ENCODE assay signal across 24 mouse cellular contexts in genomic region chr7:89445137-89445536, GRCm38 (mm10). TPM values are rescaled to one million over a fixed set of nuclear protein-coding genes. Genes with fewer than 3 reads are reported as not detected.
DNase-seq lines count a peak whose midpoint lies in the region; ATAC-seq lines count a peak whose summit lies in the region.
"Had no signal": no experiment of that assay in that cellular context is flagged by ENCODE, and none has a peak within 500 bp of the region (broad histone marks: within the 10 kb centered on the region; RNA-seq: fewer than 3 reads in every experiment).

No protein-coding gene starts in this region.

- no peak overlapping the region for H3K4me3 ChIP-seq in stomach, embryonic 16.5 days (replicated peaks; ENCODE audit: low read length)
- no peak overlapping the region for H3K4me3 ChIP-seq in kidney, embryonic 15.5 days (replicated peaks)
- H3K4me3 ChIP-seq: embryonic facial prominence, embryonic 15.5 days; forebrain, embryonic 13.5 days; heart, embryonic 13.5 days; limb, embryonic 12.5 days; liver, embryonic 15.5 days; neural tube, embryonic 15.5 days had no signal

- ATAC-seq in stomach, embryonic 16.5 days (ENCODE audit: insufficient read depth, low FRiP score), result peak; percentile 53; the same call in 1 of the 2 replicates
- ATAC-seq in kidney, embryonic 15.5 days (replicated peaks; ENCODE audit: low FRiP score), result no peak
- ATAC-seq: forebrain, embryonic 13.5 days; hindbrain, postnatal 0 days had no signal

- WGBS in stomach, embryonic 16.5 days, result 61% methylated on average over 4 of the region's 4 CpGs
- 82% methylated on average over 4 of the region's 4 CpGs for WGBS in kidney, embryonic 15.5 days

- H3K9me3 ChIP-seq in stomach, embryonic 16.5 days (replicated peaks; ENCODE audit: control insufficient read depth, low read length), result no peaks in the 10 kb centered on the region
- no peaks in the 10 kb centered on the region for H3K9me3 ChIP-seq in kidney, embryonic 15.5 days (replicated peaks)
- H3K9me3 ChIP-seq: embryonic facial prominence, embryonic 15.5 days; forebrain, embryonic 13.5 days; heart, embryonic 13.5 days; limb, embryonic 12.5 days; liver, embryonic 15.5 days; neural tube, embryonic 15.5 days had no signal

- no peaks in the 10 kb centered on the region for H3K27me3 ChIP-seq in stomach, embryonic 16.5 days (ENCODE audit: control insufficient read depth, insufficient read depth, low read length)
- no peaks in the 10 kb centered on the region for H3K27me3 ChIP-seq in kidney, embryonic 15.5 days
- H3K27me3 ChIP-seq: embryonic facial prominence, embryonic 15.5 days; forebrain, embryonic 13.5 days; heart, embryonic 13.5 days; limb, embryonic 12.5 days; liver, embryonic 15.5 days; neural tube, embryonic 15.5 days had no signal

- H3K9ac ChIP-seq in stomach, embryonic 16.5 days (ENCODE audit: low read length), result no peak overlapping the region
- no peak overlapping the region for H3K9ac ChIP-seq in kidney, embryonic 15.5 days
- H3K9ac ChIP-seq: embryonic facial prominence, embryonic 15.5 days; forebrain, embryonic 13.5 days; heart, embryonic 13.5 days; limb, embryonic 12.5 days; liver, embryonic 15.5 days; neural tube, embryonic 15.5 days had no signal

- DNase-seq in lung, adult 18-20 months, result peak; percentile 18 to 59
- no peak for DNase-seq in lung, postnatal 14 days
- DNase-seq in fat pad, adult 2 months (ENCODE audit: extremely low read depth, low read depth, low spot score), result peak; percentile 56
- DNase-seq in lung, postnatal 36 days, result peak; percentile 60
- DNase-seq in right cerebral cortex, postnatal 10 days (ENCODE audit: low spot score in 2 of 2), result no peak
- no peak for DNase-seq in right cerebral cortex, postnatal 25 days
- DNase-seq: B cell, adult 2 months; cerebellum, postnatal 10 days; embryo, embryonic 11 days; heart, adult 11 months; heart, postnatal 4 days; kidney, adult 11 months; kidney, postnatal 14 days; spleen, adult 18-20 months; thymus, postnatal 25 days had no signal

- H3K36me3 ChIP-seq in stomach, embryonic 16.5 days (ENCODE audit: control insufficient read depth, insufficient read depth, low read length), result no peaks in the 10 kb centered on the region
- no peaks in the 10 kb centered on the region for H3K36me3 ChIP-seq in kidney, embryonic 15.5 days
- H3K36me3 ChIP-seq: embryonic facial prominence, embryonic 15.5 days; heart, embryonic 13.5 days; limb, embryonic 12.5 days; liver, embryonic 15.5 days; neural tube, embryonic 15.5 days had no signal

- no peak overlapping the region for H3K27ac ChIP-seq in stomach, embryonic 16.5 days (ENCODE audit: low read length)
- H3K27ac ChIP-seq in kidney, embryonic 15.5 days, result no peak overlapping the region
- H3K27ac ChIP-seq: embryonic facial prominence, embryonic 15.5 days; forebrain, embryonic 13.5 days; heart, embryonic 13.5 days; hindbrain, postnatal 0 days; limb, embryonic 12.5 days; liver, embryonic 15.5 days; neural tube, embryonic 15.5 days had no signal

- H3K4me1 ChIP-seq in stomach, embryonic 16.5 days (ENCODE audit: control insufficient read depth, insufficient read depth, low read length), result no peaks in the 10 kb centered on the region
- H3K4me1 ChIP-seq in kidney, embryonic 15.5 days, result no peaks in the 10 kb centered on the region
- H3K4me1 ChIP-seq: embryonic facial prominence, embryonic 15.5 days; forebrain, embryonic 13.5 days; limb, embryonic 12.5 days; liver, embryonic 15.5 days; neural tube, embryonic 15.5 days had no signal

- no peak overlapping the region for H3K4me2 ChIP-seq in stomach, embryonic 16.5 days (ENCODE audit: low read depth, low read length)
- no peak overlapping the region for H3K4me2 ChIP-seq in kidney, embryonic 15.5 days
- H3K4me2 ChIP-seq: embryonic facial prominence, embryonic 15.5 days; forebrain, embryonic 13.5 days; heart, embryonic 13.5 days; limb, embryonic 12.5 days; liver, embryonic 15.5 days; neural tube, embryonic 15.5 days had no signal

RNA-seq across cellular contexts. Expression of gene Fzd4, which starts 41.0 kb away (rescaled TPM):
- 14.7 and 14.8 TPM in 2 replicates for polyA plus RNA-seq in stomach, embryonic 16.5 days (2015; fragmentation: Nextera tagmentation; extraction: Ambion mirVana)
- polyA plus RNA-seq in kidney, embryonic 15.5 days (2015; fragmentation: Nextera tagmentation; extraction: Ambion mirVana), result 27.1 and 27.5 TPM in 2 replicates

RNA-seq across cellular contexts. Expression of gene Tmem135, which starts 41.1 kb away (rescaled TPM):
- 36.3 and 43.1 TPM in 2 replicates for polyA plus RNA-seq in stomach, embryonic 16.5 days (2015; fragmentation: Nextera tagmentation; extraction: Ambion mirVana)
- polyA plus RNA-seq in kidney, embryonic 15.5 days (2015; fragmentation: Nextera tagmentation; extraction: Ambion mirVana), result 33.7 and 34.0 TPM in 2 replicates

Comparison
In these comparisons a context has a peak if more than half of its experiments do, and no peak if none do; other contexts are left out.
1. DNase-seq: peak in lung, adult 18-20 months (2 of 2), fat pad, adult 2 months (single experiment) and lung, postnatal 36 days (single experiment); none in lung, postnatal 14 days (single experiment), right cerebral cortex, postnatal 10 days (0 of 2) and right cerebral cortex, postnatal 25 days (single experiment).